10 mouse cellular contexts compared by ENCODE assay signal in the genomic region with DNA sequence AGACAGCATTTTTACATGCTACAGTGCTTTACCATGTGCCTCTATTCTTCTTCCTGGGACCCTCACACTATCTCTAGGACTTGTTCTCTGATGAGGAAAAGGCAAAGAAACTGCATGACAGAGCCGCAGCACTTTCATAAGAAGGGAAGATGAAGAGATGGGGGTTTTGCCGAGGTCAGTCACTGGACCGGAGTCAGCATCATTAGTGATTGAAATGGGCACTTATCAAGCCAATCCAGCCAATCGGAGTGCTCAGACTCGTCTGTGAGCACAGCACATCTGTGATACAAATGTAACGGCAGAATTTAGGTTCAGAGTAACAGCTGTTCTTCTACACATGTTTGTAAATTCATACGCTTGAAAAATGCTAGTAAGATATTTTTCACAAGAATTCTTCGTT.
A peak's percentile ranks its signal among the peaks of the same experiment; 100 is the strongest.
DNase-seq lines count a peak whose midpoint lies in the region; ATAC-seq and TF ChIP-seq lines count a peak whose summit lies in the region.
"Had no signal": no experiment of that assay in that cellular context is flagged by ENCODE, and none has a peak within 500 bp of the region (broad histone marks: within the 10 kb centered on the region; RNA-seq: fewer than 3 reads in every experiment).

No protein-coding gene starts in this region.

- no peak for TF ChIP-seq CTCF in intestine, postnatal 0 days (IDR thresholded peaks at IDR 0.05; ENCODE audit: low read depth)
- TF ChIP-seq CTCF in embryonic fibroblast, embryonic 13.5 days (IDR thresholded peaks at IDR 0.05; ENCODE audit: borderline replicate concordance, insufficient read depth, low read length), result no peak

- ATAC-seq in intestine, embryonic 14.5 days (replicated peaks; ENCODE audit: low FRiP score, low TSS enrichment, low read depth), result no peak
- ATAC-seq in intestine, postnatal 0 days, result no peak
- ATAC-seq in hindbrain, embryonic 16.5 days, result no peak
- no peak for ATAC-seq in neural tube, embryonic 14.5 days (ENCODE audit: low read depth)

- no peaks in the 10 kb centered on the region for H3K36me3 ChIP-seq in intestine, embryonic 14.5 days (ENCODE audit: control insufficient read depth, insufficient read depth, low read length)
- H3K36me3 ChIP-seq in intestine, postnatal 0 days (ENCODE audit: control insufficient read depth, insufficient read depth), result no peaks in the 10 kb centered on the region
- H3K36me3 ChIP-seq in hindbrain, embryonic 16.5 days (ENCODE audit: control insufficient read depth, insufficient read depth, low read length), result no peaks in the 10 kb centered on the region
- no peaks in the 10 kb centered on the region for H3K36me3 ChIP-seq in neural tube, embryonic 14.5 days (ENCODE audit: control insufficient read depth, insufficient read depth, low read length)

- no peak overlapping the region for H3K9ac ChIP-seq in intestine, embryonic 14.5 days (ENCODE audit: low read length)
- H3K9ac ChIP-seq in intestine, postnatal 0 days (ENCODE audit: low read depth, low read length), result no peak overlapping the region
- H3K9ac ChIP-seq in hindbrain, embryonic 16.5 days (ENCODE audit: low read depth, low read length), result 0 out of 2 replicates have a peak overlapping the region, but pooled peaks have one; percentile 8
- H3K9ac ChIP-seq in neural tube, embryonic 14.5 days (replicated peaks; ENCODE audit: low read depth, low read length), result no peak overlapping the region; the same call in 1 of the 2 replicates

- DNase-seq in intestine, embryonic 14.5 days (ENCODE audit: low spot score), result no peak
- DNase-seq in liver, result no peak
- DNase-seq in layer of hippocampus, adult 9-10 months (ENCODE audit: low spot score), result no peak
- DNase-seq in layer of hippocampus, adult 18-20 months (ENCODE audit: low spot score in 2 of 2), result no peak
- DNase-seq: lung, postnatal 14 days; thymus, adult 2 months had no signal

- H3K27ac ChIP-seq in intestine, embryonic 14.5 days (ENCODE audit: low read depth), result peak overlapping the region; percentile 34
- no peak overlapping the region for H3K27ac ChIP-seq in intestine, postnatal 0 days (ENCODE audit: low read depth, low read length)
- H3K27ac ChIP-seq in embryonic fibroblast, embryonic 13.5 days (ENCODE audit: insufficient read depth, low read length), result 0 out of 2 replicates have a peak overlapping the region, but pooled peaks have one; percentile 27
- peak overlapping the region; percentile 85; the same call in 1 of the 2 replicates for H3K27ac ChIP-seq in hindbrain, embryonic 16.5 days (ENCODE audit: low read depth, low read length)
- H3K27ac ChIP-seq in neural tube, embryonic 14.5 days (ENCODE audit: low read depth, low read length), result peak overlapping the region; percentile 93

- TF ChIP-seq POLR2A in embryonic fibroblast, embryonic 13.5 days (IDR thresholded peaks at IDR 0.05; ENCODE audit: low read depth, low read length), result no peak

- H3K9me3 ChIP-seq in intestine, embryonic 14.5 days (ENCODE audit: control insufficient read depth, low read length), result no peaks in the 10 kb centered on the region
- no peaks in the 10 kb centered on the region for H3K9me3 ChIP-seq in intestine, postnatal 0 days (ENCODE audit: control insufficient read depth)
- no peaks in the 10 kb centered on the region for H3K9me3 ChIP-seq in hindbrain, embryonic 16.5 days (ENCODE audit: control insufficient read depth, low read length)
- H3K9me3 ChIP-seq in neural tube, embryonic 14.5 days (ENCODE audit: control insufficient read depth, low read length), result no peaks in the 10 kb centered on the region

- H3K27me3 ChIP-seq in intestine, embryonic 14.5 days (replicated peaks; ENCODE audit: control insufficient read depth, insufficient read depth, low read length), result no peaks in the 10 kb centered on the region
- H3K27me3 ChIP-seq in intestine, postnatal 0 days (replicated peaks; ENCODE audit: control insufficient read depth, insufficient read depth, low read length), result no peaks in the 10 kb centered on the region
- no peaks in the 10 kb centered on the region for H3K27me3 ChIP-seq in hindbrain, embryonic 16.5 days (replicated peaks; ENCODE audit: control insufficient read depth, insufficient read depth, low read length)
- no peaks in the 10 kb centered on the region for H3K27me3 ChIP-seq in neural tube, embryonic 14.5 days (ENCODE audit: control insufficient read depth, insufficient read depth, low read length)

- peaks cover 24% of the 10 kb centered on the region for H3K4me1 ChIP-seq in intestine, embryonic 14.5 days (replicated peaks; ENCODE audit: control insufficient read depth, insufficient read depth, low read length)
- H3K4me1 ChIP-seq in intestine, postnatal 0 days (replicated peaks; ENCODE audit: control insufficient read depth, insufficient read depth, low read length), result no peaks in the 10 kb centered on the region
- no peaks in the 10 kb centered on the region for H3K4me1 ChIP-seq in embryonic fibroblast, embryonic 13.5 days (ENCODE audit: control insufficient read depth, insufficient read depth, low read length)
- peaks cover 45% of the 10 kb centered on the region for H3K4me1 ChIP-seq in hindbrain, embryonic 16.5 days (ENCODE audit: control insufficient read depth, insufficient read depth, low read depth, low read length)
- H3K4me1 ChIP-seq in neural tube, embryonic 14.5 days (ENCODE audit: control insufficient read depth, insufficient read depth, low read length), result peaks cover 61% of the 10 kb centered on the region

- 57% methylated on average over 8 of the region's 8 CpGs for WGBS in intestine, embryonic 14.5 days
- 67% methylated on average over 8 of the region's 8 CpGs for WGBS in intestine, postnatal 0 days
- 24% methylated on average over 8 of the region's 8 CpGs for WGBS in hindbrain, embryonic 16.5 days
- WGBS in neural tube, embryonic 14.5 days, result 31% methylated on average over 8 of the region's 8 CpGs

- H3K4me3 ChIP-seq in intestine, embryonic 14.5 days (ENCODE audit: low read depth, low read length), result no peak overlapping the region
- H3K4me3 ChIP-seq in intestine, postnatal 0 days (ENCODE audit: low read depth, low read length), result no peak overlapping the region
- H3K4me3 ChIP-seq in embryonic fibroblast, embryonic 13.5 days (ENCODE audit: insufficient read depth, low read length), result no peak overlapping the region
- no peak overlapping the region for H3K4me3 ChIP-seq in hindbrain, embryonic 16.5 days (ENCODE audit: low read length)
- H3K4me3 ChIP-seq in neural tube, embryonic 14.5 days (ENCODE audit: low read depth, low read length), result no peak overlapping the region

- peak overlapping the region; percentile 42 for H3K4me2 ChIP-seq in intestine, embryonic 14.5 days (ENCODE audit: low read length)
- no peak overlapping the region for H3K4me2 ChIP-seq in intestine, postnatal 0 days (replicated peaks; ENCODE audit: low read depth)
- H3K4me2 ChIP-seq in hindbrain, embryonic 16.5 days (ENCODE audit: low read length), result peak overlapping the region; percentile 5; the same call in 1 of the 2 replicates
- H3K4me2 ChIP-seq in neural tube, embryonic 14.5 days (ENCODE audit: low read depth, low read length), result peak overlapping the region; percentile 58
